Mouse (Mus musculus) left cerebral cortex, postnatal 14 days (tissue): Measurements from ENCODE around the gene Cmklr1. TPM values are rescaled to one million over a fixed set of nuclear protein-coding genes. Genes with fewer than 3 reads are reported as not detected.

ENCODE experiments used
- DNase-seq, 2 experiments: peaks; one replicate each; pipeline ENCODE4 v3.0.0; 2021 to 2022; ENCODE audit warnings: low spot score in 2 of 2, mixed read lengths in 1 of 2
- intact Hi-C: fragments of 180-260 bp; cut with DNase I; formaldehyde crosslinking; loops from one replicate; pipeline ENCODE4 v1.15.1; 2025
- total RNA-seq, 2 experiments: library from RNA; stranded (reverse); gene quantifications; 2 replicates each; pipeline ENCODE4 v1.2.3; 2021

Cmklr1 gene
- total RNA-seq, 2 experiments from 2014 or later = 4.2 to 5.1 TPM

DNA sequence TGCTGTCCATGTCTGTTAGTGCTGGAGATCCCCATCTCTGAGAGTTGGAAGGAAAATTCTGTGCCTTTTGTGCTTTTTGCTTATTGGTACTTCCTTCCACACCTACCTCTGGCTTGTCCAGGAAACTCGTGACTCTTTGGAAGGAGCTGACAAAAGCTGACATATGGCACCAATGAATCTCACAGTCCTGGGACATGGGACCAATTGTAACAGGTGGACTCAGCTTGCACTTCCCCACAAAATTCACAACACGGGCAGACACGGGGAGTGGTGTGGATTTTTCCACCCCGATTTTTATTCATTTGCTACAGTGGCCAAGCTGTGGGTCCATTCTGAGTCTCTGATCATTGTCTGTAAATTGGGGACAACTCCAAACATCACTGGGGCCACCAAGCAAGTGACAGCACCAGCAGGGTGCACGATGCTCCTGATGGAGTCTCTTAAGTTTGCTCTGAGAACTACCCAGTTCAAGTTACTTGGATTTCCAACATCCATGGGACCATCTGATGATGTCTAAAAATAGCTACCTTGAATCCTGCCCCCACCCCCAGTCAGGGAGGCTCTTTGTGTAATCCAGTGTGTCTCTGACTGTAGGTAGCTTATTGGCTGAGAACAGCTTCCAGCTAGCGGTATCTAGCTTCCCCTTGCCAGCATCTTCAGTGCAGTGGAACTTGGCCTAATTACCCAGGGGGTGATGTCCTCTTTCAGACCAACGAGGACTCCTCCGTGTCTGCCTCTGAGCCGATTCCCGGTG, 84.9 kb downstream of the Cmklr1 start:
- intact Hi-C loops = no loop called here
- no peak for DNase-seq

DNA sequence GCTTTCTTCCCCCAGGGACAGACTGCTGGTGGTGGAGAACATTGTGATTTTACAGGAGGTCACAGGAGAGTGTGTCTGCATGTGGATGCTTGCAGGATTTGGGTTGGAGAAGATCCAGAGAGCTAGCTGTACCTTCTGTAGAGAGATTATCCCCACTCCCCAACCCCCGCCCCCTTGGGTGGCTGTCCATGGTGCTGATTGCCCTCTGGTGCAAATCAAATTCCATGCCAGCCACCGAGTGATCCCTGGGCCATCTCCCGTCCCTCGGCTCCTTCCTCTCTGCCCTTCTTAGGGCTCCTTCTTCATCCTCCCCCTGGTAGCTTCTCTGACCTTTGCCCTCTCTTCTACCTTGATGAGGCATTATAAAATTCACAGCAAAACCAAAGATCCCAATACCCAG, 85.8 kb downstream of the Cmklr1 start:
- no peak for DNase-seq
- intact Hi-C loops = no loop called here

Other genes starting within 250 kb of the Cmklr1 start
- 10 to 100 TPM; 60.6 to 62.5 TPM for gene Wscd2, start 160.1 kb downstream of the Cmklr1 start, total RNA-seq
- gene 1700069L16Rik, start 74.3 kb upstream of the Cmklr1 start, total RNA-seq = not detected
- gene Ficd, start 85.4 kb upstream of the Cmklr1 start, total RNA-seq = 10 to 100 TPM in 1 of 2 experiments, 1 to 10 TPM in 1; 10.0 to 10.7 TPM
- gene Sart3, start 122.1 kb upstream of the Cmklr1 start, total RNA-seq = 10 to 100 TPM; 30.3 to 32.1 TPM
- 10 to 100 TPM; 90.4 to 97.0 TPM for gene Iscu, start 122.3 kb upstream of the Cmklr1 start, total RNA-seq
- gene Tmem119, start 150.1 kb upstream of the Cmklr1 start, total RNA-seq = 10 to 100 TPM; 19.4 to 24.7 TPM
- 10 to 100 TPM; 25.9 to 27.2 TPM for gene Selplg, start 182.2 kb upstream of the Cmklr1 start, total RNA-seq